Mouse (Mus musculus) embryonic facial prominence, embryonic 13.5 days (tissue): ENCODE measurements around the gene Gpx8. TPM values are rescaled to one million over a fixed set of nuclear protein-coding genes. Genes with fewer than 3 reads are reported as not detected.
A peak's percentile ranks its signal among the peaks of the same experiment; 100 is the strongest.
"Not testable (repeated sequence)": the region's sequence is repeated elsewhere in the genome, so short reads cannot be mapped to it uniquely, and the experiment has no call there.

ENCODE experiments used
- ATAC-seq: fragments of 200-750 bp; cut with Nextera tagmentation; 2 replicates; pipeline ENCODE4 v1.8.0; 2017; ENCODE audit warnings: low read depth; ENCODE audit not compliant: insufficient number of reproducible peaks, insufficient read depth, low FRiP score, low TSS enrichment
- H3K27ac ChIP-seq: fragments of 300-500 bp; sonication (generic); 2 replicates; pipeline ENCODE4 v1.5.1; 2015; ENCODE audit warnings: moderate library complexity, mild to moderate bottlenecking, inconsistent platforms
- H3K27me3 ChIP-seq: fragments of 300-500 bp; sonication (generic); 2 replicates; pipeline ENCODE4 v1.6.1; 2015; ENCODE audit warnings: mild to moderate bottlenecking, inconsistent platforms
- H3K36me3 ChIP-seq: fragments of 300-500 bp; sonication (generic); 2 replicates; pipeline ENCODE4 v1.6.1; 2015; ENCODE audit warnings: mild to moderate bottlenecking, inconsistent platforms
- H3K4me1 ChIP-seq: fragments of 300-500 bp; sonication (generic); 2 replicates; pipeline ENCODE4 v1.6.1; 2015; ENCODE audit warnings: inconsistent platforms
- H3K4me2 ChIP-seq: fragments of 300-500 bp; sonication (generic); 2 replicates; pipeline ENCODE4 v1.6.1; 2015; ENCODE audit warnings: moderate library complexity, mild to moderate bottlenecking, inconsistent platforms
- H3K4me3 ChIP-seq: fragments of 300-500 bp; sonication (generic); 2 replicates; pipeline ENCODE4 v1.5.1; 2015; ENCODE audit warnings: mild to moderate bottlenecking, inconsistent platforms
- H3K9ac ChIP-seq: fragments of 300-500 bp; sonication (generic); 2 replicates; pipeline ENCODE4 v1.6.1; 2015; ENCODE audit warnings: mild to moderate bottlenecking, inconsistent platforms
- H3K9me3 ChIP-seq: fragments of 300-500 bp; sonication (generic); 2 replicates; pipeline ENCODE4 v1.6.1; 2016; ENCODE audit warnings: inconsistent platforms
- WGBS: fragments of 180-500 bp; shearing (Covaris S2); methylation state at CpG from one replicate; pipeline ENCODE4 v1.1.7; 2015; ENCODE audit warnings: mixed read lengths; 5-methylcytosine and 5-hydroxymethylcytosine counted together
- polyA plus RNA-seq: library from polyadenylated mRNA; unstranded; fragments of >200 nt; fragmentation: Nextera tagmentation; extraction: Ambion mirVana; gene quantifications from 2 replicates; pipeline ENCODE4 v1.2.1, GENCODE M21; 2015

The Gpx8 gene
- polyA plus RNA-seq, 1 experiment from 2014 or later = 205 TPM

GRCm38 (mm10) chr13:113021521-113021920 lies 24.7 kb downstream of the Gpx8 start:
- H3K9ac ChIP-seq = no peak overlapping the region
- H3K27me3 ChIP-seq = peaks cover 3% of the 10 kb centered on the region; the same call in 1 of the 2 replicates
- H3K36me3 ChIP-seq = no peaks in the 10 kb centered on the region
- 78% methylated on average over 2 of the region's 2 CpGs for WGBS
- H3K4me3 ChIP-seq = no peak overlapping the region
- H3K4me1 ChIP-seq = no peaks in the 10 kb centered on the region
- no peak for ATAC-seq
- H3K4me2 ChIP-seq = no peak overlapping the region
- H3K27ac ChIP-seq = no peak overlapping the region
- no peaks in the 10 kb centered on the region for H3K9me3 ChIP-seq

GRCm38 (mm10) chr13:113013174-113013953 lies 32.8 kb downstream of the Gpx8 start:
- not testable (repeated sequence) for H3K9me3 ChIP-seq, H3K4me3 ChIP-seq, H3K27me3 ChIP-seq, H3K36me3 ChIP-seq, H3K9ac ChIP-seq, ATAC-seq, H3K4me1 ChIP-seq, H3K27ac ChIP-seq
- peak overlapping the region; percentile 19 for H3K4me2 ChIP-seq
- 61% methylated on average over 20 of the region's 20 CpGs for WGBS

- no peak for ATAC-seq
- Histone ChIP-seq H3K27me3 (no peaks in the 10 kb centered on the region), H3K4me1 (no peaks in the 10 kb centered on the region), H3K4me3 (no peak overlapping the region), H3K27ac (no peak overlapping the region), H3K9me3 (no peaks in the 10 kb centered on the region), H3K4me2 (no peak overlapping the region), H3K36me3 (no peaks in the 10 kb centered on the region), H3K9ac (no peak overlapping the region)
- 68% methylated on average over 6 of the region's 6 CpGs for WGBS
Observed at GRCm38 (mm10) chr13:113012683-113013082, 33.5 kb downstream of the Gpx8 start.

- peak; percentile 62; the same call in 1 of the 2 replicates for ATAC-seq
- Histone ChIP-seq H3K4me3 (no peak overlapping the region), H3K4me2 (no peak overlapping the region), H3K27ac (no peak overlapping the region), H3K27me3 (peaks cover 58% of the 10 kb centered on the region), H3K9me3 (no peaks in the 10 kb centered on the region), H3K36me3 (no peaks in the 10 kb centered on the region), H3K9ac (no peak overlapping the region), H3K4me1 (peaks cover 16% of the 10 kb centered on the region)
- WGBS = 55% methylated on average over 9 of the region's 9 CpGs
Observed at GRCm38 (mm10) chr13:113000576-113001318, 45.5 kb downstream of the Gpx8 start.

- H3K27me3 ChIP-seq = peaks cover 64% of the 10 kb centered on the region
- no peak overlapping the region for H3K4me3 ChIP-seq
- 76% methylated on average over 3 of the region's 3 CpGs for WGBS
- no peaks in the 10 kb centered on the region for H3K36me3 ChIP-seq
- H3K4me1 ChIP-seq = peaks cover 16% of the 10 kb centered on the region
- H3K27ac ChIP-seq = no peak overlapping the region
- no peak for ATAC-seq
- no peak overlapping the region for H3K9ac ChIP-seq
- H3K9me3 ChIP-seq = no peaks in the 10 kb centered on the region
- no peak overlapping the region for H3K4me2 ChIP-seq
Observed at GRCm38 (mm10) chr13:113000090-113000489, 46.1 kb downstream of the Gpx8 start.

GRCm38 (mm10) chr13:112998427-112999201 lies 47.6 kb downstream of the Gpx8 start:
- Histone ChIP-seq H3K4me3 (peak overlapping the region; percentile 49), H3K36me3 (no peaks in the 10 kb centered on the region), H3K27me3 (peaks cover 79% of the 10 kb centered on the region), H3K9me3 (no peaks in the 10 kb centered on the region), H3K27ac (no peak overlapping the region), H3K4me1 (peaks cover 25% of the 10 kb centered on the region), H3K4me2 (peak overlapping the region; percentile 97), H3K9ac (peak overlapping the region; percentile 71)
- under 1% methylated on average over 46 of the region's 46 CpGs for WGBS
- no peak for ATAC-seq

- H3K36me3 ChIP-seq = no peaks in the 10 kb centered on the region
- H3K4me2 ChIP-seq = no peak overlapping the region
- H3K4me1 ChIP-seq = peaks cover 30% of the 10 kb centered on the region
- H3K4me3 ChIP-seq = no peak overlapping the region
- peaks cover 91% of the 10 kb centered on the region for H3K27me3 ChIP-seq
- H3K27ac ChIP-seq = no peak overlapping the region
- no peak overlapping the region for H3K9ac ChIP-seq
- H3K9me3 ChIP-seq = no peaks in the 10 kb centered on the region
- WGBS = 68% methylated on average over 6 of the region's 6 CpGs
- no peak for ATAC-seq
Observed at GRCm38 (mm10) chr13:112997369-112997768, 48.8 kb downstream of the Gpx8 start.

- Histone ChIP-seq H3K36me3 (no peaks in the 10 kb centered on the region), H3K4me3 (no peak overlapping the region), H3K9me3 (no peaks in the 10 kb centered on the region), H3K4me1 (peaks cover 30% of the 10 kb centered on the region), H3K9ac (no peak overlapping the region), H3K27ac (no peak overlapping the region), H3K4me2 (no peak overlapping the region), H3K27me3 (peaks cover 92% of the 10 kb centered on the region)
- no peak for ATAC-seq
- 49% methylated on average over 4 of the region's 4 CpGs for WGBS
Observed at GRCm38 (mm10) chr13:112996407-112996806, 49.8 kb downstream of the Gpx8 start.

- Histone ChIP-seq H3K9ac (peak overlapping the region; percentile 58), H3K36me3 (no peaks in the 10 kb centered on the region)
- ATAC-seq = no peak
Observed at GRCm38 (mm10) chr13:112994191-112994590, 52.0 kb downstream of the Gpx8 start.

GRCm38 (mm10) chr13:112993531-112994152 lies 52.6 kb downstream of the Gpx8 start, which contains the start of gene Mcidas:
Gene Mcidas (plus strand): TSS chr13:112993845.
- WGBS = under 1% methylated on average over 63 of the region's 63 CpGs
- Histone ChIP-seq H3K4me1 (peaks cover 33% of the 10 kb centered on the region), H3K27me3 (peaks cover 95% of the 10 kb centered on the region), H3K36me3 (no peaks in the 10 kb centered on the region), H3K4me2 (peak within 1 kb of the TSS; percentile 73), H3K9me3 (no peaks in the 10 kb centered on the region), H3K27ac (no peak within 1 kb of the TSS), H3K9ac (peak within 1 kb of the TSS; percentile 58), H3K4me3 (peak within 1 kb of the TSS; percentile 44)
- ATAC-seq = no peak

More at GRCm38 (mm10) chr13:112994191-112994590, 52.0 kb downstream of the Gpx8 start:
- peaks cover 33% of the 10 kb centered on the region for H3K4me1 ChIP-seq
- peaks cover 95% of the 10 kb centered on the region for H3K27me3 ChIP-seq
- no peaks in the 10 kb centered on the region for H3K9me3 ChIP-seq
- under 1% methylated on average over 25 of the region's 25 CpGs for WGBS
- H3K4me3 ChIP-seq = peak overlapping the region; percentile 44
- no peak overlapping the region for H3K27ac ChIP-seq
- H3K4me2 ChIP-seq = peak overlapping the region; percentile 73
